22 mouse cellular contexts compared by ENCODE assay signal in the genomic region with DNA sequence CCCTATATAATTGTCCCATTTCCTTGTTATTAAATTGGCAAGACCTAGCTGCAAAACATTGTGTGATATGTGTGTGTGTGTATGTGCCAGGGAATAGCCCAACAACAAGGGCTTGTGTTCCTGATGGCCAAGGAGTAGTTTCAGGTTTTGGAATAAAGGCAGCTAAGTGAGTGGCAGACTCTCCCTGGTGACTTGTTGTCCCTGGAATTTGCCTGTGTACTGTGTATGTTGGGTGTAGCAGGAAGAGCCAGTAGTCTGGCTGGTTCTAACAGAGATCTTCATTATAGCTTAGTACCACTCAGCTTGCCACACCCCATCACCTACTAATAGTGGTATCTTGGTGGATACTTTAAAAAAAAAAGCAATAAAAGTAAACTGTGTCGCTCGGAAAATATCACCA. TPM values are rescaled to one million over a fixed set of nuclear protein-coding genes. Genes with fewer than 3 reads are reported as not detected.
DNase-seq lines count a peak whose midpoint lies in the region; ATAC-seq and TF ChIP-seq lines count a peak whose summit lies in the region.
"Had no signal": no experiment of that assay in that cellular context is flagged by ENCODE, and none has a peak within 500 bp of the region (broad histone marks: within the 10 kb centered on the region; RNA-seq: fewer than 3 reads in every experiment).

No protein-coding gene starts in this region.

- no peaks in the 10 kb centered on the region for H3K36me3 ChIP-seq in embryonic facial prominence, embryonic 14.5 days (ENCODE audit: control insufficient read depth, insufficient read depth, low read length)
- no peaks in the 10 kb centered on the region for H3K36me3 ChIP-seq in embryonic facial prominence, embryonic 10.5 days (replicated peaks)
- no peaks in the 10 kb centered on the region for H3K36me3 ChIP-seq in lung, postnatal 0 days (ENCODE audit: insufficient read depth, low read length)
- H3K36me3 ChIP-seq: embryonic facial prominence, embryonic 12.5 days; embryonic facial prominence, embryonic 15.5 days; forebrain, embryonic 10.5 days; forebrain, embryonic 12.5 days had no signal

- H3K27me3 ChIP-seq in embryonic facial prominence, embryonic 14.5 days (replicated peaks; ENCODE audit: control insufficient read depth, insufficient read depth, low read length) = no peaks in the 10 kb centered on the region
- peaks cover 29% of the 10 kb centered on the region for H3K27me3 ChIP-seq in embryonic facial prominence, embryonic 10.5 days (replicated peaks; ENCODE audit: low read depth, poor library complexity, severe bottlenecking)
- no peaks in the 10 kb centered on the region for H3K27me3 ChIP-seq in lung, postnatal 0 days (replicated peaks; ENCODE audit: insufficient read depth, low read length)

- H3K4me2 ChIP-seq in embryonic facial prominence, embryonic 14.5 days (ENCODE audit: low read depth, low read length) = no peak overlapping the region
- no peak overlapping the region; the same call in 1 of the 2 replicates for H3K4me2 ChIP-seq in lung, postnatal 0 days (replicated peaks; ENCODE audit: low read depth, low read length)
- H3K4me2 ChIP-seq: embryonic facial prominence, embryonic 12.5 days; embryonic facial prominence, embryonic 15.5 days; forebrain, embryonic 12.5 days had no signal

- H3K4me1 ChIP-seq in embryonic facial prominence, embryonic 14.5 days (ENCODE audit: control insufficient read depth, insufficient read depth, low read length) = peaks cover 2% of the 10 kb centered on the region; the same call in 1 of the 2 replicates
- H3K4me1 ChIP-seq in embryonic facial prominence, embryonic 10.5 days = peaks cover 18% of the 10 kb centered on the region
- H3K4me1 ChIP-seq in lung, postnatal 0 days (ENCODE audit: insufficient read depth, low read depth, low read length) = peaks cover 3% of the 10 kb centered on the region; the same call in 1 of the 2 replicates

- H3K9ac ChIP-seq in embryonic facial prominence, embryonic 14.5 days (ENCODE audit: low read depth, low read length) = no peak overlapping the region
- H3K9ac ChIP-seq in lung, postnatal 0 days (replicated peaks; ENCODE audit: low read depth) = no peak overlapping the region
- H3K9ac ChIP-seq: embryonic facial prominence, embryonic 12.5 days; embryonic facial prominence, embryonic 15.5 days; forebrain, embryonic 12.5 days had no signal

- TF ChIP-seq CTCF in lung, postnatal 0 days (IDR thresholded peaks at IDR 0.05) = no peak

- no peak overlapping the region for H3K27ac ChIP-seq in embryonic facial prominence, embryonic 14.5 days (replicated peaks; ENCODE audit: low read depth, low read length)
- no peak overlapping the region for H3K27ac ChIP-seq in embryonic facial prominence, embryonic 10.5 days (replicated peaks)
- peak overlapping the region; percentile 68 for H3K27ac ChIP-seq in lung, postnatal 0 days (ENCODE audit: low read length)
- H3K27ac ChIP-seq: embryonic facial prominence, embryonic 12.5 days; forebrain, embryonic 10.5 days; forebrain, embryonic 12.5 days had no signal

- no peak overlapping the region for H3K4me3 ChIP-seq in embryonic facial prominence, embryonic 14.5 days (ENCODE audit: low read depth, low read length)
- H3K4me3 ChIP-seq in embryonic facial prominence, embryonic 10.5 days = no peak overlapping the region
- no peak overlapping the region for H3K4me3 ChIP-seq in lung, postnatal 0 days (ENCODE audit: low read depth, low read length)
- H3K4me3 ChIP-seq: embryonic facial prominence, embryonic 12.5 days; embryonic facial prominence, embryonic 15.5 days; erythroblast, embryonic 14.5 days; forebrain, embryonic 10.5 days; forebrain, embryonic 12.5 days had no signal

- no peak for ATAC-seq in embryonic facial prominence, embryonic 14.5 days (ENCODE audit: low read depth)
- ATAC-seq in lung, postnatal 0 days = peak; percentile 56
- ATAC-seq: forebrain, embryonic 14.5 days; forebrain, embryonic 16.5 days had no signal

- peak; percentile 8 for DNase-seq in embryonic facial prominence, embryonic 14.5 days (ENCODE audit: low spot score)
- DNase-seq in embryonic facial prominence, embryonic 10.5 days (ENCODE audit: low spot score) = no peak
- peak; percentile 62 for DNase-seq in lung, postnatal 0 days (ENCODE audit: low spot score)
- DNase-seq in lung, postnatal 36 days = no peak
- no peak for DNase-seq in yolk sac, embryonic 10.5 days (ENCODE audit: low spot score)
- DNase-seq: adrenal gland, adult 2 months; adrenal gland, postnatal 10 days; adrenal gland, postnatal 25 days; cerebellum, adult 11 months; cerebellum, adult 18-20 months; cerebellum, adult 8-10 months; cerebellum, adult 9-11 months; embryo, embryonic 11 days had no signal

- peaks cover 9% of the 10 kb centered on the region; the same call in 1 of the 2 replicates for H3K9me3 ChIP-seq in embryonic facial prominence, embryonic 14.5 days (ENCODE audit: control insufficient read depth, low read length)
- peaks cover 6% of the 10 kb centered on the region; the same call in 1 of the 2 replicates for H3K9me3 ChIP-seq in embryonic facial prominence, embryonic 10.5 days
- 0 out of 2 replicates have a peak, but pooled peaks cover 3% of the 10 kb centered on the region for H3K9me3 ChIP-seq in lung, postnatal 0 days (ENCODE audit: low read length)
- H3K9me3 ChIP-seq: embryonic facial prominence, embryonic 15.5 days had no signal

- 59% methylated on average over 2 of the region's 2 CpGs for WGBS in embryonic facial prominence, embryonic 14.5 days
- WGBS in embryonic facial prominence, embryonic 10.5 days = 91% methylated on average over 2 of the region's 2 CpGs
- 49% methylated on average over 2 of the region's 2 CpGs for WGBS in lung, postnatal 0 days

- TF ChIP-seq EP300 in lung, postnatal 0 days (IDR thresholded peaks at IDR 0.05) = no peak

RNA-seq across cellular contexts. Expression of a gene that starts 12.2 kb away (rescaled TPM):
- polyA plus RNA-seq in embryonic facial prominence, embryonic 14.5 days (2014; fragmentation: Nextera tagmentation; extraction: Ambion mirVana) = 13.0 and 15.3 TPM in 2 replicates
- polyA plus RNA-seq in embryonic facial prominence, embryonic 10.5 days (2016; fragmentation: Nextera tagmentation; extraction: Ambion mirVana) = 3.5 and 3.8 TPM in 2 replicates
- polyA plus RNA-seq in lung, postnatal 0 days (2015; fragmentation: Nextera tagmentation; extraction: Ambion mirVana) = 25.8 and 30.3 TPM in 2 replicates
- polyA plus RNA-seq: erythroblast, embryonic 14.5 days had no signal

RNA-seq across cellular contexts. Expression of a gene that starts 27.8 kb away (rescaled TPM):
- not detected in 2 replicates for polyA plus RNA-seq in embryonic facial prominence, embryonic 14.5 days (2014; fragmentation: Nextera tagmentation; extraction: Ambion mirVana)
- not detected in 2 replicates for polyA plus RNA-seq in embryonic facial prominence, embryonic 10.5 days (2016; fragmentation: Nextera tagmentation; extraction: Ambion mirVana)
- not detected in 2 replicates for polyA plus RNA-seq in lung, postnatal 0 days (2015; fragmentation: Nextera tagmentation; extraction: Ambion mirVana)
- polyA plus RNA-seq: adrenal gland, adult 2 months; brain, embryonic 14.5 days; C2C12; embryonic facial prominence, embryonic 12.5 days; embryonic facial prominence, embryonic 15.5 days; erythroblast, embryonic 14.5 days; forebrain, embryonic 10.5 days; forebrain, embryonic 12.5 days; forebrain, embryonic 14.5 days; forebrain, embryonic 16.5 days had no signal

Comparison
In these comparisons a context has a peak if more than half of its experiments do, and no peak if none do; other contexts are left out.
1. DNase-seq: peak in embryonic facial prominence, embryonic 14.5 days (single experiment) and lung, postnatal 0 days (single experiment); none in embryonic facial prominence, embryonic 10.5 days (single experiment), lung, postnatal 36 days (single experiment) and yolk sac, embryonic 10.5 days (single experiment).